Mouse (Mus musculus) CD4-positive, CD25-positive, alpha-beta regulatory T cell (primary cell): ENCODE data around the gene Klhl22. TPM values are rescaled to one million over a fixed set of nuclear protein-coding genes. Genes with fewer than 3 reads are reported as not detected.

Experiments used
- polyA plus RNA-seq: library from polyadenylated mRNA; unstranded; fragments of 100-300 nt; shearing (Covaris generic); gene quantifications from one replicate; pipeline ENCODE4 v1.2.1, GENCODE M21; 2017

Gene Klhl22
- 19.7 TPM for polyA plus RNA-seq

GRCm38 (mm10) chr16:17759344-17759773 lies at the start of gene Klhl22:
Gene Klhl22, plus strand, starts transcription at chr16:17759618.

GRCm38 (mm10) chr16:17732841-17733340 lies 26.5 kb upstream of the Klhl22 start, which contains the start of gene Med15:
Gene Med15, minus strand, starts transcription at chr16:17732891.

GRCm38 (mm10) chr16:17796971-17797811 lies 37.8 kb downstream of the Klhl22 start, which contains the start of gene Scarf2:
Gene Scarf2, plus strand, starts transcription at chr16:17797282.

GRCm38 (mm10) chr16:17832821-17833220 lies 73.4 kb downstream of the Klhl22 start, which contains the start of gene B830017H08Rik:
Gene B830017H08Rik, plus strand, starts transcription at chr16:17833121.

GRCm38 (mm10) chr16:17838051-17838450 lies 78.6 kb downstream of the Klhl22 start, which contains the start of gene Car15:
Gene Car15, minus strand, starts transcription at chr16:17838364.

Other genes with a start within 250 kb of the Klhl22 start
- 80.5 TPM for gene Thap7, start 228.5 kb upstream of the Klhl22 start, polyA plus RNA-seq
- not detected for gene Lrrc74b, start 198.4 kb upstream of the Klhl22 start, polyA plus RNA-seq
- gene P2rx6, start 197.7 kb upstream of the Klhl22 start, polyA plus RNA-seq: not detected
- gene Slc7a4, start 176.4 kb upstream of the Klhl22 start, polyA plus RNA-seq: 1.6 TPM
- 20.8 TPM for gene Smpd4, start 140.3 kb upstream of the Klhl22 start, polyA plus RNA-seq
- gene Ccdc74a, start 113.1 kb upstream of the Klhl22 start, polyA plus RNA-seq: 0.72 TPM
- gene Med15, start 26.7 kb upstream of the Klhl22 start, polyA plus RNA-seq: 134 TPM
- not detected for gene Scarf2, start 37.7 kb downstream of the Klhl22 start, polyA plus RNA-seq
- 0.28 TPM for gene B830017H08Rik, start 73.5 kb downstream of the Klhl22 start, polyA plus RNA-seq
- 2.7 TPM for gene Car15, start 78.7 kb downstream of the Klhl22 start, polyA plus RNA-seq
- gene Gm20518, start 132.1 kb downstream of the Klhl22 start, polyA plus RNA-seq: 0.34 TPM
- gene Tssk1, start 134.6 kb downstream of the Klhl22 start, polyA plus RNA-seq: 0.05 TPM
- gene Dgcr2, start 138.9 kb downstream of the Klhl22 start, polyA plus RNA-seq: 63.7 TPM
- not detected for gene Tssk2, start 139.0 kb downstream of the Klhl22 start, polyA plus RNA-seq
- gene Ess2, start 151.7 kb downstream of the Klhl22 start, polyA plus RNA-seq: 75.6 TPM
- gene Gsc2, start 155.4 kb downstream of the Klhl22 start, polyA plus RNA-seq: not detected
- gene Slc25a1, start 168.6 kb downstream of the Klhl22 start, polyA plus RNA-seq: 58.4 TPM
- not detected for gene Vpreb2, start 220.8 kb downstream of the Klhl22 start, polyA plus RNA-seq